Mouse (Mus musculus) lung, postnatal 0 days (tissue): ENCODE data around the gene Ppp2r2c. TPM values are rescaled to one million over a fixed set of nuclear protein-coding genes. Genes with fewer than 3 reads are reported as not detected.

Experiments
- ATAC-seq: fragments of 200-750 bp; cut with Nextera tagmentation; 2 replicates; pipeline ENCODE4 v1.8.0; 2017; ENCODE audit warnings: moderate library complexity
- DNase-seq: peaks from one replicate; pipeline ENCODE4 v3.0.0-alpha.2; 2016; ENCODE audit warnings: low spot score
- H3K27ac ChIP-seq: fragments of 300-500 bp; sonication (generic); 2 replicates; pipeline ENCODE4 v1.5.1; 2014; ENCODE audit warnings: antibody characterized with exemption, mild to moderate bottlenecking, low read length, mixed read lengths
- H3K27me3 ChIP-seq: fragments of 300-500 bp; sonication (generic); replicated peaks from 2 replicates; pipeline ENCODE4 v1.6.1; 2014; ENCODE audit warnings: low read length, mixed read lengths; ENCODE audit not compliant: insufficient read depth
- H3K36me3 ChIP-seq: fragments of 300-500 bp; sonication (generic); 2 replicates; pipeline ENCODE4 v1.6.1; 2014; ENCODE audit warnings: low read length, mixed read lengths; ENCODE audit not compliant: insufficient read depth
- H3K4me1 ChIP-seq: fragments of 300-500 bp; sonication (generic); 2 replicates; pipeline ENCODE4 v1.6.1; 2014; ENCODE audit warnings: antibody characterized with exemption, low read depth, low read length, mixed read lengths; ENCODE audit not compliant: insufficient read depth
- H3K4me2 ChIP-seq: fragments of 300-500 bp; sonication (generic); replicated peaks from 2 replicates; pipeline ENCODE4 v1.6.1; 2014; ENCODE audit warnings: low read depth, mild to moderate bottlenecking, low read length, moderate library complexity, mixed read lengths
- H3K4me3 ChIP-seq: fragments of 300-500 bp; sonication (generic); 2 replicates; pipeline ENCODE4 v1.5.1; 2014; ENCODE audit warnings: low read depth, low read length
- H3K9ac ChIP-seq: fragments of 300-500 bp; sonication (generic); replicated peaks from 2 replicates; pipeline ENCODE4 v1.6.1; 2014; ENCODE audit warnings: low read depth, mild to moderate bottlenecking
- H3K9me3 ChIP-seq: fragments of 300-500 bp; sonication (generic); 2 replicates; pipeline ENCODE4 v1.6.1; 2016; ENCODE audit warnings: low read length, mixed read lengths
- CTCF ChIP-seq: IDR thresholded peaks from 2 replicates; pipeline ENCODE4 v1.5.1; 2016; ENCODE audit warnings: antibody characterized with exemption, mild to moderate bottlenecking
- EP300 ChIP-seq: IDR thresholded peaks from 2 replicates; pipeline ENCODE4 v1.6.1; 2016; ENCODE audit warnings: antibody characterized with exemption, mild to moderate bottlenecking, control low read depth
- WGBS: fragments of 180-500 bp; shearing (Covaris S2); extraction: QIAGEN DNeasy Blood & Tissue Kit; methylation state at CpG from one replicate; pipeline ENCODE4 v1.1.7; 2014; 5-methylcytosine and 5-hydroxymethylcytosine counted together
- polyA plus RNA-seq: library from polyadenylated mRNA; unstranded; fragments of >200 nt; fragmentation: Nextera tagmentation; extraction: Ambion mirVana; gene quantifications from 2 replicates; pipeline ENCODE4 v1.2.1, GENCODE M21; 2015

Gene Ppp2r2c
- polyA plus RNA-seq, 1 experiment from 2014 or later: not detected

- Histone ChIP-seq H3K27me3 (no peaks in the 10 kb centered on the region), H3K9me3 (no peaks in the 10 kb centered on the region), H3K4me3 (no peak overlapping the region), H3K36me3 (no peaks in the 10 kb centered on the region), H3K4me2 (no peak overlapping the region), H3K9ac (no peak overlapping the region), H3K4me1 (no peaks in the 10 kb centered on the region), H3K27ac (no peak overlapping the region)
- no peak for DNase-seq
- 87% methylated on average over 2 of the region's 2 CpGs for WGBS
- no peak for ATAC-seq
- TF ChIP-seq CTCF (no peak), EP300 (no peak)
Measured at GRCm38 (mm10) chr5:36942446-36942845, 74.1 kb downstream of the Ppp2r2c start.

GRCm38 (mm10) chr5:36944552-36944951 is 76.2 kb downstream of the Ppp2r2c start:
- no peak for DNase-seq
- WGBS: 48% methylated on average over 5 of the region's 5 CpGs
- Histone ChIP-seq H3K36me3 (no peaks in the 10 kb centered on the region), H3K4me1 (no peaks in the 10 kb centered on the region), H3K4me3 (no peak overlapping the region), H3K4me2 (no peak overlapping the region), H3K27ac (no peak overlapping the region), H3K9me3 (no peaks in the 10 kb centered on the region), H3K27me3 (no peaks in the 10 kb centered on the region), H3K9ac (no peak overlapping the region)
- TF ChIP-seq EP300 (no peak), CTCF (no peak)
- no peak for ATAC-seq

GRCm38 (mm10) chr5:36945102-36945701 is 76.9 kb downstream of the Ppp2r2c start:
- H3K9me3 ChIP-seq: no peaks in the 10 kb centered on the region
- no peaks in the 10 kb centered on the region for H3K36me3 ChIP-seq
- 45% methylated on average over 8 of the region's 8 CpGs for WGBS
- H3K4me2 ChIP-seq: no peak overlapping the region
- ATAC-seq: no peak
- no peak overlapping the region for H3K9ac ChIP-seq
- H3K4me3 ChIP-seq: no peak overlapping the region
- H3K27me3 ChIP-seq: no peaks in the 10 kb centered on the region
- no peak for DNase-seq
- H3K27ac ChIP-seq: no peak overlapping the region
- TF ChIP-seq CTCF (no peak), EP300 (no peak)
- no peaks in the 10 kb centered on the region for H3K4me1 ChIP-seq

DNA sequence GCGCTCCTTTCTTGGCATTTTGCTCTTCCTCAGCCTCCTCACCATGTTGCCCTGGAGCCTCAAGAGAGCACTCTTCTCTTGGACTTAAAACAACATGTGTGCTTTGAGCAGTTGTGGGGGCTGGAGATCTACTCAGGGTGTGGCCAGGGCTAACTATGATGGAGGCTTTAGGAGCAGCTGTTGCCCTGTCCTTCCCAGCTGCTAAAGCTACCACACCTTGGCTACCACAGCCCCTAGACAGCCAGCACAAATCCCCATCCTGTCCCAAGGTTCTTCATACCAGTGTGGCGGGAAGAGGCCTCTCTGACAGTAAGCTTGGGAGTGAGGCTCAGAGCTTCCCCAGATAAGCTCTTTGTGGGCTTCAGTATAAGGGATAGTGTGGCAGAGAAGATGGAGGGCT is 77.4 kb downstream of the Ppp2r2c start:
- 63% methylated on average over 2 of the region's 2 CpGs for WGBS
- ATAC-seq: no peak

DNA sequence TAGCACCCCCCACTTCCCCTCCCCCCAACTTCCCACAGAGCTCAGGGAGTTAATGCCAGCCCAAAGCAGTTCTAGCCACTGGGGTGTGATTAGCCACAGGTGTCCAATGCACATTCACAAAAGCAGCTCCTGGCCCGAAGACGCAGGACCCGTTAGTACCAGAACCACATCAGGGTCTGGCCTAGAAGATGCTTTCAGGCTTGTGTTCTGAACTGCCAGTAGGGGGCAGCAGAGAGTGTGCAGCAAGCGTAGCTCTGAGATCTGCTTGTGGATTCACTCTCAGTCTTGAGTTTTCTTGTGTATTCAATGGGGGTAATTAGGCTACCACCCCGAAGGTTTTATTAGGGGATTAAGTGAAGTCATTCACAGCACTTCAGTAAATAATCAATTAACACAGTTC is 78.1 kb downstream of the Ppp2r2c start:
- Histone ChIP-seq H3K4me2 (no peak overlapping the region), H3K9ac (no peak overlapping the region), H3K4me1 (no peaks in the 10 kb centered on the region), H3K27me3 (no peaks in the 10 kb centered on the region), H3K4me3 (no peak overlapping the region), H3K9me3 (no peaks in the 10 kb centered on the region), H3K27ac (no peak overlapping the region), H3K36me3 (no peaks in the 10 kb centered on the region)
- ATAC-seq: no peak
- DNase-seq: peak; percentile 67
- TF ChIP-seq EP300: no peak
- peak; percentile 92 for TF ChIP-seq CTCF
- 6% methylated on average over 5 of the region's 5 CpGs for WGBS

More for the DNA sequence above, 77.4 kb downstream of the Ppp2r2c start:
- no peak for DNase-seq
- H3K36me3 ChIP-seq: no peaks in the 10 kb centered on the region
- H3K27me3 ChIP-seq: no peaks in the 10 kb centered on the region
- H3K4me3 ChIP-seq: no peak overlapping the region
- H3K4me1 ChIP-seq: no peaks in the 10 kb centered on the region
- no peak overlapping the region for H3K4me2 ChIP-seq
- H3K9ac ChIP-seq: no peak overlapping the region
- no peaks in the 10 kb centered on the region for H3K9me3 ChIP-seq
- TF ChIP-seq EP300 (no peak), CTCF (no peak)
- no peak overlapping the region for H3K27ac ChIP-seq

GRCm38 (mm10) chr5:36948831-36949230 is 80.5 kb downstream of the Ppp2r2c start:
- peak; percentile 93 for TF ChIP-seq CTCF
- no peak for TF ChIP-seq EP300
- Histone ChIP-seq H3K4me2 (no peak overlapping the region), H3K4me3 (no peak overlapping the region), H3K4me1 (no peaks in the 10 kb centered on the region), H3K9ac (no peak overlapping the region), H3K27ac (no peak overlapping the region), H3K36me3 (no peaks in the 10 kb centered on the region), H3K9me3 (no peaks in the 10 kb centered on the region), H3K27me3 (no peaks in the 10 kb centered on the region)
- 12% methylated on average over 3 of the region's 3 CpGs for WGBS
- ATAC-seq: peak; percentile 46; the same call in 1 of the 2 replicates
- DNase-seq: peak; percentile 68

GRCm38 (mm10) chr5:36950871-36951270 is 82.6 kb downstream of the Ppp2r2c start:
- TF ChIP-seq EP300: no peak
- TF ChIP-seq CTCF: peak; percentile 54
- H3K9me3 ChIP-seq: no peaks in the 10 kb centered on the region
- H3K4me2 ChIP-seq: no peak overlapping the region
- no peaks in the 10 kb centered on the region for H3K4me1 ChIP-seq
- no peak overlapping the region for H3K4me3 ChIP-seq
- no peaks in the 10 kb centered on the region for H3K36me3 ChIP-seq
- H3K9ac ChIP-seq: no peak overlapping the region
- DNase-seq (no peak), ATAC-seq (no peak)
- H3K27me3 ChIP-seq: no peaks in the 10 kb centered on the region
- no peak overlapping the region for H3K27ac ChIP-seq
- WGBS: 39% methylated on average over 2 of the region's 2 CpGs
